Mouse (Mus musculus) mouse trophoblast stem cell (cell line): ENCODE data around the gene Zeb2.

Source experiments
- in situ Hi-C, 2 experiments: fragments of 300-500 bp; cut with MseI, MboI; formaldehyde crosslinking; loops; 2 replicates in 1 of 2; 3 replicates in 1 of 2; pipeline ENCODE4 v1.15.1; 2025

Gene Zeb2

DNA sequence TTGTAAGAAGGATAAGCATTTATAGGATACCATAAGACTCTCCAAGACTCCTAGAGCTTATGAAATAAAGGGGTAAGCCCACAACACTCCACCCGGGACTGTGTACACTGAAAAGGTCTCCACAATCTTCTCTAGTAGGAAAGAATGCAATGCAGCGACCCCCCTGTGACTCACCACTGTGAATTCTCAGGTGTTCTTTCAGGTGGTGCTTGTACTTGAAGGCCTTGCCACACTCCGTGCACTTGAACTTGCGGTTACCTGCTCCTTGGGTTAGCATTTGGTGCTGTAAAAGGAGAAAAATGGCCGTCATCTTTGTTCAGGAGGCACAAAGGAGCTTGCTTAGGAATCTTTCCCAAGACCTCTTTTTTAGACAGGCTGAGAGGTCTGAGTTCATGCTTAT is 118.5 kb downstream of the Zeb2 start:
- in situ Hi-C loops = no loop called here

DNA sequence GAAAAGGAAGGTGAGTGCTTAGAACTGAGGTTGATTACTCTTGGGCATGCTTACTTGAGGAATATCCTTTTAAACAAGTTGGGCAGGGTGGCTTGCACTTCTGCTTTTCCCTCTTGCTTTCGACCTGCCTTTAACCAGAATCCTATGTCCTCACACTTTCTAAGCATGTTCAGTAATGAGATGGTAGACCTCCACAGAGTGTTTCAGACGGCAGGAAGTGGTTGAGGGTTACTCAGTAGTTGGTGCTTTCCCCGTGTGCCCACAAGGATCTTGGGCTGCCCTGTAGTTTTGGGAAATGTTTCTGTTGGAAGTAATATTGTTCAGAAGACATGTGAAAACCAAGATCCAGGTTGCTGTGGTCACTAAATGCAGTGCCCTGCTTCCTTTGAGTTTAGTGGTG is 135.5 kb downstream of the Zeb2 start:
- in situ Hi-C loops = no loop called here

DNA sequence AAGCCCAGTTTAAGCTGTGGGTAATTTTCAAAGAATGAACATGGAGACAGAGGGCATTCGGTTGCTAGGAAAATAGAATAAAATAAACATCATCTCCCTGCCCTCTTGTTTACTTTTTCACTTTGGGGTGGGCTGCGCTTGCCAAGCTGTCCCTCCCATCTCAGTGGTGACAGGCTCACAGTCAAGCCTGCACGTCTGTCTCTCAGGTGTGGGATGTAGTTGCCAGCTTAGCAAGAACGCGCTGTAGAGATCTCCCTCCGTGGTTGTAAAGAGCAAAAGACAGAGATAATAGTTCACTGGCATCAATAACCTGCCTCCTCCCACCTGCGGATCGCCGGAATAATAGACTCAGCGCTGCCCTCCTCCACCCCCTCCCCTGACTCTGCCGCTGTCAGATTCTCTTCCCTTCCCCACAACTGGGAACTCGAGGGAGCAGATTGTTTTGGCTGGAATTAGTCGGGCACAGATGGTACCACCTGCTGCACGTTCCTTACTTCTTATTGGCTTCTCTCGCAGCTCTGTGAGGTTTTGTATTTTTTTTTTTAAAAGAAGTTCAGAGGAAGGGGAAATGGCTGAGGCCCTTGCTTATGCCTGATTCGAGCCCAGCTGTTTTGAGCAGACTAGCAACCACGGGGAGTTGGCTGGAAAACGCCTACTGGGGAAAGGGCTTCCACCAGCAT is 138.0 kb downstream of the Zeb2 start:
- in situ Hi-C loops = no loop called here

DNA sequence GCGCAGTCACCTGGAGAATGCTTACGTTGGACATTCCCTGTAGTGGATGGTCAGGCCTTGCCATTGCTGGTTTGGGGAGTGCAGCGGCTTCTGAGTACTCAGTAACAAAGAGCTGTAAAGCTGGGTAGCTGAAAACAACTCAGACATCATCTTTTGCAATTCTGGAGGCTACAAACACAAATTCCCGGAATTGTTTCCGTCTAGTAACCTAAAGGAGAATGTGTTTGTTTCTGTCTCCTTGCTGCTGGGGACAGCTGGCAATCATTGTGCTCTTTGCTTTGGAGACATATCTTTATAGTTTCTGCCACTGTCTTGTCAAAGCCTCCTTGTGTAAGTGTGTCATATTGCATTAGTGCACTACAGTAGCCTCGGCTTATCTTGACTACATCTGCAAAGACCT is 139.2 kb downstream of the Zeb2 start:
- in situ Hi-C loops = no loop called here

DNA sequence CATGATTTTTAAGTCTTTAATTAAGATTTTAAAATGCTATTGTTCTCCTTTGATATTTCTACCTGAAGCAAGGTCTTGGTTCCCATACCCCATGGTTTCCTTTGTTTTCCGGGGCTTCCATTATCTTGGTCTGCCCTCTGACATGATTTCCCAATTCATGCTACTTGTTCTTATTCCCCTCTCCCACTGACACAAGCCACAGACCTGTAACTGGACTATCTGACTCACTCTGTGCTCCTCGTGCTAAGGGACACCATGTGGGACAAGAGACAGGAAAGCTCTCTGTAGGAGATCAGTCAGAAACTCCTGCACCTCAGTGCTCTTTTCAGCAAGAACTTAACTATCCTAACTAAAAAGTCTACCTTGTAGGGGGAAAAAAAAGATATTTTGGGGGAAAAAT is 139.6 kb downstream of the Zeb2 start:
- in situ Hi-C loops = no loop called here

DNA sequence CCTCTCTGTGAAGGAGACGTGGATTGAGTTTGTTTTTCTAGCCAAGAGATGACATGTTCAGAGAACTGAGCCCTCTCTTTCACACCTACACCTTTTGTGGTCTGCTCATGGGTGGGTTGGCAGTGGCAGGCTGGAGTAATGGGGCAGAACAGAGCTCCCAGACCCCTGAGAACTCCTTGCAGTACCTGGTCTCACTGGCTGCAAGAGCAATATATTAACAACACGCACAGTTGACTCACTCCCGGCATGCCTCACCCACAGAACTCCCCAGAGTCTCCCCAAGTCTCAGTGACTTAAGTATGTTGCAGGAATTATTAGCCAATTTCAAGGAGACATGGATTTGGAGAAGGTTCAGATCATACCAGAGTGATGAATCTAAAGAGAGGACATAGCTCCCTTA is 140.1 kb downstream of the Zeb2 start:
- in situ Hi-C loops = no loop called here

DNA sequence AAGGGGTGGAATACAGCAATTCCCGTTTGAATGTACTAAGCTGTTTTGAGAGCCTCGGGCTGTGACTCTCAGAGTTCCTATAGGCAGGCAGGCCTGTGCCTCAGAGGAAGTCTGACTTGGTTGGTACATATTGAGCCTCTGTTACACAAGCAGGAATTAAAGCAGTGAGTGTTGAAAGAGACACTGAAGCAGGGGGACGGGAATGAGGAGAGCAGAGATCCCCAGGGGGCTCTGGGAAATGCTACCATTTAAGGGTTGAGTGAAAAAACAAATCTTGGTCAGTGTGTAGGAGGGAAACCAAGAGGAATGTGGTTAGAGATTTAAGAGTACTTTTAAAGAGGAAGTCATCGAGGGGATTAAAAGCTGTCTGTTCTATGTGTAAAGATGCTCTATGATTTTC is 140.7 kb downstream of the Zeb2 start:
- in situ Hi-C loops = no loop called here

DNA sequence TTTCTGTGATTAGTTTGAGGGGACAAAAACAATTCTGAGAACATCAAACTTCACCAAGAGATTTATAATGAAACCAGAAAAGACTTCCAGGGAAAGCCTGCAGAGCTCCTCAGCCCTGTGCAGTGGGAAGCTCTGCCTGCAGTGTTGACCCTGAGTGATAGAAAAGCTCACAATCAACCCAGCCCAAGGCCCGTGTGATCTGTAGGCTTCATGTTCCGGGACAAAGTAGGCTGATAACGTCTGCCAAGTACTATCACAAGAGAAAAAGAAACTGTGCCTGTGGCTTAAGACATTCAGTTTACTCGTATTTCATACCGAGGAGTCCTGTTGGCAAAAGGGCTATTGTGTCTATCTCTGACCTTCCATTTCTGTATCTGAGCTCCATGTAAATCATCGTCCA is 143.4 kb downstream of the Zeb2 start:
- in situ Hi-C loops = no loop called here

DNA sequence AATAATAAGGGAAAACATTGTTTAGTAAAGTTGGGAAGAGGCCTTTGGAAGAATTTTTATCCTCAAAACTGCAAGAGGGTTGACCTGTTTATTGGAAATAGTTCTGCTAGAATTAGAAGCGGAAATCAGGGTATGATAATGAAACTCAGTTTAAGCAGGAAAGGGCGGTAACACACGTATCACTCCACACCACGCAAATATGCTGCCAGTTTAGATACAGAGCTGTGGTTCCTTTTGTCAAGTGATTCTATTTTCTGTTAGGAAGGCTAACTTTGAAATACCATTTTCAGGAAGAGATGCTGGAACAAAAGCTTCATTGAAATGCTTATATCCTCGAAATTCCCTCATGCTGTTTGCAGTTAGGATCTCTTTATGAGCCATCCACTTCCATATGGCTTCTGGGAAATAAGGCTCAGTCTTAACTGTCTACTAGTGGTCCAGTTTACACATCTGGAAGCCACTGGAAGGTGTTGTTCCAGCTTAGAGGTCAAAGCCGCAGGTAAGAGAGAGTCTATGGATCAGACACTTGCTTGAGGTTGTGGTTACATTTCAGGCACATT is 147.0 kb downstream of the Zeb2 start:
- in situ Hi-C loops = no loop called here

DNA sequence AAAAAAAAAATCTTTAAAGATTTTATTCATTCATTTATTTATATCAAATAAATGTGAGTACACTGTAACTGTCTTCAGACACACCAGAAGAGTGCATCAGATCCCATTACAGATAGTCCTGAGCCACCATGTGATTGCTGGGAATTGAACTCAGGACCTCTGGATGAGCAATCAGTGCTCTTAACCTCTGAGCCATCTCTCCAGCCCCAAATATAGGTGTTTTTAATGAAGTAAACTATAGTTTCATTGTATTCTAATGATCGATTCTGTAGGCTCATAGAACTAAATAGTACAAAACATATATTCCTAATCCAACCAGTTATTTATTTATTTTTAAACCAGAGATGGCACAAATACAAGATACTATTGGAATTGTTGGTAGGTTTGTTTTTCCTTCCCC is 147.6 kb downstream of the Zeb2 start:
- in situ Hi-C loops = no loop called here

DNA sequence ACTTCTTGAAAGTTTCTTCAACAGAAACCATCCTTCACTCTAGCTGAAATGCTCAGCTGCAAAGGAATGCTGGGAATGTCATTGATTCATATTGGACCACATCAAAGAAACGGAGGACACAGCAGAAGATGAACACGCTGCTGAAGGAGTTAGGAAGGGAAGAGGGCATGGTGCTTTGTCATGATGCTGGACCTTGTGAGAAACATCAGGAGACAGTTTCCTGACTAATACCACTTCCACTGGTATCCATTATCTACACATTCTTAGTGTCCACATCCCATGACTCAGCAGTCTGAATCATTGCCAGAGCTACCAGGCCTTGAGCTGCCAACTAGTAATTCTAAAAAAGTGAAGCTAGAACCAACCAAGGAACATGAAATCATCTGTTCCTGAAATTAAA is 148.0 kb downstream of the Zeb2 start:
- in situ Hi-C loops = no loop called here

DNA sequence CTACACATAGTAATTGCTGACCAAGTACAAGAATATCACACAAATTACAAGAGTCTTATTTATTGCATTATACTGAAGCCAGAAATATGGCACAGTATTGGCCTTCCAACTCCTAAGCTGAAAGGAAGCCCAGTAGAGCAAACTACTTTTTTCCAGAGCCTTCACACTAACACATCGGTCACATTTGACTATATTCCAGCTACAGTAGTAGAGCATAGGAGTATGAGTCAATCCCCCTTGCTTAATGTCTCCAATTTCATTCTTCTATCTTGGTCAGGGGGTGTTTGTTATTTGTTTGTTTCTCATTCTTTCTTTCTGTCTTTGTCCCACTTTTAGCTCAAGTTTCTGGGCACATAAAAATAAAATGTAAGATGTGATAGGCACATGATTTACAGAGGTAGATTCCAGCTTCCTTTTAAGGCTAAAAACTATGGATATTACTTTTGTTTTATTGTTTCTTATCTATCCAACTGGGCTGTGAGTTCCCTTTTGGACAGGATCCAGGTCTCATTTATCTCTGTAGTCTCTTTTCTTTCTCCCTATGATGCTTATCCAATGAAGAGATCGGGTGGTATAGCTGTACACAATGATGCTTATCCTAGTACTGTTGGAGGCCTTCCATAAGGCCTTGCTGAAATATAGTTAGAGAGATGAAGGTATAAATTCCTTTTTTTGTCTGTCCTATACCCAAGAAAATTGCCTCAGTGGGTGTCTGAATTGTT is 151.2 kb downstream of the Zeb2 start:
- in situ Hi-C loops = no loop called here

DNA sequence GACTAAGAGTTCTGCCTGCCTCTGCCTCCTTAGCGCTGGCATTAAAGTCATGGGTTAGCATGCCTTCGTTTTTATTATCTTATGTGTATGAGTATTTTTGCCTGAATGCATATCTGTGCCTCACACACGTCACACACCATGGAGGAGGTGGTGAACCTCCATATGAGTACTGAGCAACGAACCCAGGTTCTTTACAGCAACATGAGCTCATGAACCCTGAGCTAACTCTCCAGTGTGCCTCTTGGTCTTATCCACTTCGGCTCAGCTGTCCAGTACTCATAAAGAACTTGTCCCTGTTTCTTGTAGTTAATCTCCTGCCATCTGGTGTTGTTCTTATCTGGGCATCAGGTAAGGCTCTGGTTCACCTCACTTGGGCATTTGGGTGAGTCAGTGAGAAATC is 154.6 kb downstream of the Zeb2 start:
- in situ Hi-C loops = no loop called here

DNA sequence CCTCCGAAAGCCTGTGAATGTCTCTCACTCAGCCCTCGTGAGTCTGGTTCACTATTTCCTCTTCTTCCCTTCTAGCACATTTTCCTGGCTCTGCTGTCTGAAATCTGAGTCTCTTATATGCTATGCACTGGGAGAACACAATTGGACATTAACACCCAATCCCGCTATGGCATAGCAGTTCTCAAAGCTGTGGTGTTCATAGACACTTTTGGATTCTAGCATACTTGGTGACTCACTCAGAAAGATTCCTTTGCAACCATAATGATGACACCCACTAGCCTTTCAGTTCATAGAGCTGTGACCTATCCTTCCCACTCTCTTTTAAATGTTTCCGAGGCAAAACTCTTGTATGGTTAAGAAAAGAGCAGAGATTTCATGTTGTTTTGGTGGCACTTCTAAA is 156.0 kb downstream of the Zeb2 start:
- in situ Hi-C loops = no loop called here

DNA sequence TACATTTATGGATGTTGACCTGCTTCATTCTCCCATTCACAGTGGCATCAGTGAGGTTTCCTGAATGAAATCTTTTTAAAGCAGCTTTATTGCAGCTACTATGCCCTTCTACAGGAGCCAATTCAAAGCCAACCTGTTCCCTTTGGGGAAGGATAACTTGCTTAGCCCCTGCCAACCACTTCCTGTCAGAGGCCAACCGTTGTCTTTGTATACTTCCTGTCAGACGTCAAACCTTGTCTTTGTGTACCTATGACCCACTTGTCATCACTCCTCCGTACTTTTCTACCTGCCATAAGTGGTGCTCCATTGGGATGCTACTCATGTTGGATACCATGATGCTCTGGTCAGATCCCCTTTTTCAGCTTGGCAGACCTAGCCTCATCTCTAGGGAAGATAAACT is 156.6 kb downstream of the Zeb2 start:
- in situ Hi-C loops = no loop called here

DNA sequence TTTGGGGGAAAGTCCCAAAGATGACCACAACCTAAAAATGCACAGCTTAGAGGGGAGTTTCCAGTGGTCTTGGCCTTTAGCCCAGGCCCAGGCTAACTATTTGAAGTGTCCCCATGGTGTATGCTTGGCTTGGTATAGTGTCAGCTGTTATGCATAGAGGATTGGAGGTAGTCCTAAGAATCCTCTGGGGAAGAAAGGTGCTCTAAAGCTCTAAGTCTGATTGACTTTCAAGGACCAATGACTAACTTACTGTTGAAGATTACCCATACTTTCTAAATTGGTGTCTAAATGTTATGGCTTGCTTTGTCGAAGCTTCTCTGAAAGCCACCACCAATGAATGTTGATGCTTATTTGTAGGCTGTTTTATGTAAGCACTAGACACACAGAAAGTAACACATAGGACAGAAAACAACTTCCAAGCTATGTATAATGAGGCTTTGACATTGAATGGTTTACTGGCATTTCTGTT is 159.8 kb downstream of the Zeb2 start:
- in situ Hi-C loops = no loop called here

DNA sequence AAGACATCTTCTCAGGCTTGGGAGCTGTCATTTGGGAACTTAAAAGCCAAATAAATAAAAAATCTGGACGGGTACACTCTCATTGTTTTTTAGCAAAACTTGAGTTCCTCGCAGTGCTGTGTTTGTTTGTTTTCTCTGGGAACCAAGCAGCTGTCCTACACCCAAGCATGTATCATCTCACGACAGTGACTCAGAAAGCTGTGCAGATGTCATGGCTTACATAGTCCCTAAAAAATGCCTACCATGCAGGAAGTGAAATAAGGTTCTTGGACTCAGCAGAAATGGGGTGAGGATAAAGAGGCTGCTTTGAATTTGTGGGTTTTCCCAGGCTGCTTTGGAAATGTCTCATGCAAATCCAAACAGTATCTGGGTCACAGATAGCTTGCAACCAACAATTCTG is 161.0 kb downstream of the Zeb2 start:
- in situ Hi-C loops = no loop called here

DNA sequence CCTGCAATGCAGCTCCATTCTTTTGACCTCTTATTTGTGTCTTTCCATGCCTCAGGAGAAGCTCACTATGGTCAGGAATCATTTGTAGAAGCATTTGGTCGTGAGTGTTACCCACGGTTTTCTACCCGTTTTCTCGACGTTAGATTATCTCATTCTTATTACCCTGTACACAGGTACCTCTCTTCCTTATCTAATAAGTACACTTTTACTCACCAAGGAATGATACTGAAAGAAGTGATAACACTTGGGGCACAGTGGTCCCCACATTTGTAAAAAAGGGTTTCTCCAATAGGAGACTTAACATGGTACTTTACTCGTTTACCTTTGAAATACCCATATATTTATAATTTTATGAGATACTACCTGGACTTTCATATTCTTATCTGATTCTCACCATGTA is 161.7 kb downstream of the Zeb2 start:
- in situ Hi-C loops = no loop called here

DNA sequence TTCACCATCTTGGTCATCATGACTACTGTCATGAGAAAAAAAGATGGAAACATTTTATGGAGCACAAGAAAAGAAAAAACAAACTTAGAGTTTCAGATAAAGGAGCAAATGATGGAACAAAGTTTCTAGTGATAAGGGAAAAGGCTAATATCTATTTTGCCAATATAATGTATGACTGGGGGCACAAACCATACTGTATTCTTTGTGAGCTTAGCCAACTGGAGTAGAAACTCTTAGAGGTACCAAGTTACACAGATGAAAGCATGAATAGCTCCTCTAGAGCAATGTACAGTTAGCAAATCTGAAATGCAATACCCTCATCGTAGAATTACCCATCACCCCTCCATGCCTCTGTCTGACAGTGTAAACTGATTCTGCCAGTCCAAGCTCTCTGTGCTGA is 163.0 kb downstream of the Zeb2 start:
- in situ Hi-C loops = no loop called here

DNA sequence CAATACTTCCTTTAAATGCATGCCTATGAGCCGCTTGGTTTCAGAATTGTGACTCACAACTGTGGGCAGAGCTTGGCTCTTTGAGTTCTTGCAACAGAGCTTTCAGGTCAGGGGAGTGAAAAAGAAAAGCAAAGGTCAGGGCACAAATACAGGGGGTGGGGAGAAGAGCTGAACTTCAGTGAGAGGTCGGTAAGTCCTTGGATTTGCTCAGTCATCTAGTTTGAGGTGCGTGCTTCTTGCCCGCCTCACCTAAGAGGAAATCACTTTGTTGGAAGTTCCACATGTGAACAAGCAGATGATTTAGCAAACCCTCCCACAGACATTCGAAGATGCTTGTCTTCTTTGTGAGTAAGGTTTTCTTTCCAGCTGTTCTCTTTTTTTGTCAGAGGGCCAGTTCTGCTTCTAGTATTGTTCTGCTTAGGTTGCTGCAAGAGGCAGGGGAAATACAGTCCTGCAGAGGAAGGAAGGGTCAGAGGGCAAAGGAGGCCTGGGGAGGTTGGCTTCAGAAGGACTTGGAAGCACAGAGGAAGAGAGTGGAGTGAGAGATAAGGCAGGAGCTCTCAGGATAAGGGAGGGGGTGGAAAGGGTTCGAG is 164.3 kb downstream of the Zeb2 start:
- in situ Hi-C loops = no loop called here

DNA sequence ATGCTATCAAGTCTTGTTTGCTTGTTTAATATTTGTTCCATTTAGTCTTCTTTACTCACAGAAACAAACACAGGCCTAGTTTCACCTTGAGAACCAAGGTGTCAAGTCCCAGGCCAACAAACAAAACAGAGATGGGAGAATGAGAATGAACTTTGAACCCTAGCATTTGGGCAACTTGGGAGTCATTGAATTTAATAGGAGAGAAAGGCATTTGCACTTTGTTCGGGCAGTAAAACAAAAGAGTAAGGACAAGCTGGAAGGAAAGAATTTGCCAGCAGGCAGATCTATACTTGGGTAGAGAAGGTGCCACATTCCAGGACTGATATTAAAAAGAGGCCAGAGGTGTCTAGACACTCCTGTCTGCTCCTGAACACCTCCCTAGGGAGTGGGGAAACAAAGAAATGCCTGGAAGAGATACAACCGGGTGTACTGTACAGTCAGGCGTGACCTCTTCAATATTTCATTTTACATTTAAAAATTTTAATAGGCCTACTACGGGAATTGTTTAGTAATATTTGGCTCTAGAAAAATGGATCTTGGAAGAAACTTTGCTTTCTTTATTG is 165.5 kb downstream of the Zeb2 start:
- in situ Hi-C loops = no loop called here

DNA sequence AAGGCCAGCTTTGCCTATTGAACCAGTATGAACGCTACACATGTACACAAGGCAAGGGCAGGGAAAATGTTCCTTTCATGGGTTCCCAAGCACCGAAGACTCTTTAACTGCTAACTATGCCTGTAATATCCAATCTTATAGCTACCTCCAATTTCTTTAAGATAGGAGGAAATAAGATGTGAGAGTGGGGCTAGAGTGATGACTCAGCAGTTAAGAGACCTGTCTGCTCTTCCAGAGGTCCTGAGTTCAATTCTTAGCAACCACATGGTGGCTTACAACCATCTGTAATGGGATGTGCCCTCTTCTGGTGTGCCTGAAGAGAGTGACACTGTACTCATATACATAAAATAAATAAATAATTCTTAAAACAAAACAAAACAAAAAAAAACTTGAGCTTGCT is 172.5 kb downstream of the Zeb2 start:
- in situ Hi-C loops = no loop called here
